Mouse (Mus musculus) forebrain, embryonic 10.5 days (tissue): ENCODE data around the gene Mocs3. TPM values are rescaled to one million over a fixed set of nuclear protein-coding genes. Genes with fewer than 3 reads are reported as not detected.

Experiments used
- DNase-seq: peaks from one replicate; pipeline ENCODE4 v3.0.0-alpha.2; 2017; ENCODE audit warnings: low spot score; ENCODE audit errors: extremely low spot score
- H3K27ac ChIP-seq: fragments of 300-500 bp; sonication (generic); 2 replicates; pipeline ENCODE4 v1.5.1; 2016; ENCODE audit warnings: mild to moderate bottlenecking
- H3K27me3 ChIP-seq: fragments of 300-500 bp; sonication (generic); 2 replicates; pipeline ENCODE4 v1.6.1; 2016; ENCODE audit warnings: mild to moderate bottlenecking; ENCODE audit not compliant: poor library complexity, severe bottlenecking
- H3K36me3 ChIP-seq: fragments of 300-500 bp; sonication (generic); replicated peaks from 2 replicates; pipeline ENCODE4 v1.6.1; 2016; ENCODE audit warnings: mild to moderate bottlenecking, moderate library complexity
- H3K4me1 ChIP-seq: fragments of 300-500 bp; sonication (generic); 2 replicates; pipeline ENCODE4 v1.6.1; 2016
- H3K4me3 ChIP-seq: fragments of 300-500 bp; sonication (generic); 2 replicates; pipeline ENCODE4 v1.5.1; 2016; ENCODE audit warnings: mild to moderate bottlenecking, moderate library complexity
- H3K9me3 ChIP-seq: fragments of 300-500 bp; sonication (generic); 2 replicates; pipeline ENCODE4 v1.6.1; 2016; ENCODE audit warnings: mild to moderate bottlenecking, moderate library complexity
- WGBS: fragments of 180-500 bp; shearing (Covaris S2); methylation state at CpG from one replicate; pipeline ENCODE4 v1.1.7; 2016; 5-methylcytosine and 5-hydroxymethylcytosine counted together
- polyA plus RNA-seq: library from polyadenylated mRNA; unstranded; fragments of >200 nt; fragmentation: Nextera tagmentation; extraction: Ambion mirVana; gene quantifications from 2 replicates; pipeline ENCODE4 v1.2.1, GENCODE M21; 2016

Mocs3 gene
- polyA plus RNA-seq, 1 experiment from 2014 or later, result 5.2 TPM

GRCm38 (mm10) chr2:168280729-168281581 lies 50.5 kb downstream of the Mocs3 start:
- Histone ChIP-seq H3K36me3 (no peaks in the 10 kb centered on the region), H3K4me3 (peak overlapping the region; percentile 65), H3K27me3 (peaks cover 83% of the 10 kb centered on the region), H3K4me1 (peaks cover 45% of the 10 kb centered on the region), H3K27ac (peak overlapping the region; percentile 72), H3K9me3 (peaks cover 6% of the 10 kb centered on the region; the same call in 1 of the 2 replicates)
- DNase-seq, result peak; percentile 69
- under 1% methylated on average over 74 of the region's 82 CpGs for WGBS

GRCm38 (mm10) chr2:168281582-168281981 lies 51.2 kb downstream of the Mocs3 start, which contains the start of gene Kcng1:
Kcng1 (minus strand) TSS chr2:168281736.
- H3K9me3 ChIP-seq, result peaks cover 9% of the 10 kb centered on the region; the same call in 1 of the 2 replicates
- peak within 1 kb of the TSS; percentile 72 for H3K27ac ChIP-seq
- H3K4me1 ChIP-seq, result peaks cover 45% of the 10 kb centered on the region
- 12% methylated on average over 12 of the region's 12 CpGs for WGBS
- peaks cover 80% of the 10 kb centered on the region for H3K27me3 ChIP-seq
- H3K4me3 ChIP-seq, result peak within 1 kb of the TSS; percentile 65
- H3K36me3 ChIP-seq, result no peaks in the 10 kb centered on the region
- DNase-seq, result no peak

Other genes with a start within 250 kb of the Mocs3 start
- gene Ripor3, start 220.0 kb upstream of the Mocs3 start, polyA plus RNA-seq, result 0.59 and 0.93 TPM in 2 replicates
- 9.3 and 10.4 TPM in 2 replicates for gene Pard6b, start 149.6 kb upstream of the Mocs3 start, polyA plus RNA-seq
- 2.4 and 3.7 TPM in 2 replicates for gene Adnp, start 23.5 kb upstream of the Mocs3 start, polyA plus RNA-seq
- gene Gm20716, start 258 bp upstream of the Mocs3 start, polyA plus RNA-seq, result 18.5 and 20.7 TPM in 2 replicates
- 70.9 and 77.6 TPM in 2 replicates for gene Dpm1, start within 50 bp of the Mocs3 start, polyA plus RNA-seq
- 2.6 and 2.7 TPM in 2 replicates for gene Kcng1, start 51.1 kb downstream of the Mocs3 start, polyA plus RNA-seq